Mouse (Mus musculus) MEL (cell line): ENCODE results near the gene Cfl1. TPM values are rescaled to one million over a fixed set of nuclear protein-coding genes. Genes with fewer than 3 reads are reported as not detected.

Experiments
- DNase-seq: peaks from one replicate; pipeline ENCODE4 v3.0.0; 2011; ENCODE audit warnings: low read depth, low spot score
- H3K27ac ChIP-seq: 2 replicates; pipeline ENCODE4 v1.5.1; 2012; ENCODE audit warnings: low read depth, mild to moderate bottlenecking, control low read depth, low read length, moderate library complexity; ENCODE audit not compliant: control insufficient read depth
- H3K27me3 ChIP-seq, 2 experiments: fragments of 150-350 bp in 1 of 2; sonication (generic) in 1 of 2; 2 replicates each; pipeline ENCODE4 v1.6.1; 2012; ENCODE audit warnings: low read length in 2 of 2, mild to moderate bottlenecking in 2 of 2, improper control_type of control experiment in 1 of 2, moderate library complexity in 1 of 2; ENCODE audit not compliant: insufficient read depth in 2 of 2, control insufficient read depth in 1 of 2
- H3K36me3 ChIP-seq, 2 experiments: 2 replicates each; pipeline ENCODE4 v1.6.1; 2012 to 2014; ENCODE audit warnings: low read length in 2 of 2, improper control_type of control experiment in 1 of 2, inconsistent platforms in 1 of 2, mild to moderate bottlenecking in 1 of 2; ENCODE audit not compliant: insufficient read depth in 2 of 2, control insufficient read depth in 1 of 2
- H3K4me1 ChIP-seq, 2 experiments: fragments of 150-350 bp in 1 of 2; sonication (generic) in 1 of 2; 2 replicates each; pipeline ENCODE4 v1.6.1; 2012; ENCODE audit warnings: low read length in 2 of 2, improper control_type of control experiment in 1 of 2, mild to moderate bottlenecking in 1 of 2; ENCODE audit not compliant: insufficient read depth in 2 of 2, control insufficient read depth in 1 of 2
- H3K4me3 ChIP-seq, 2 experiments: fragments of 150-350 bp in 1 of 2; sonication (generic) in 1 of 2; 2 replicates each; pipeline ENCODE4 v1.5.1; 2012; ENCODE audit warnings: low read depth in 2 of 2, low read length in 2 of 2, mild to moderate bottlenecking in 2 of 2, moderate library complexity in 2 of 2, control low read depth in 1 of 2, improper control_type of control experiment in 1 of 2; ENCODE audit not compliant: control insufficient read depth in 1 of 2, insufficient read depth in 1 of 2
- H3K79me2 ChIP-seq: 2 replicates; pipeline ENCODE4 v1.6.1; 2012; ENCODE audit warnings: mild to moderate bottlenecking, low read length, moderate library complexity; ENCODE audit not compliant: control insufficient read depth, poor library complexity, insufficient read depth
- H3K9ac ChIP-seq: 2 replicates; pipeline ENCODE4 v1.6.1; 2012; ENCODE audit warnings: low read depth, mild to moderate bottlenecking, control low read depth, low read length, moderate library complexity; ENCODE audit not compliant: control insufficient read depth, poor library complexity, severe bottlenecking
- H3K9me3 ChIP-seq: fragments of 150-350 bp; sonication (generic); replicated peaks from 2 replicates; pipeline ENCODE4 v1.6.1; 2012; ENCODE audit warnings: mild to moderate bottlenecking, low read length, improper control_type of control experiment, moderate library complexity; ENCODE audit not compliant: insufficient read depth
- BHLHE40 ChIP-seq: IDR thresholded peaks from 2 replicates; pipeline ENCODE4 v1.6.1; 2012; ENCODE audit warnings: low read depth, mild to moderate bottlenecking, inconsistent platforms, low read length, improper control_type of control experiment, borderline replicate concordance
- CHD1 ChIP-seq: IDR thresholded peaks from 2 replicates; pipeline ENCODE4 v1.6.1; 2012; ENCODE audit warnings: low read depth, mild to moderate bottlenecking, inconsistent platforms, low read length, improper control_type of control experiment
- CTCF ChIP-seq, 3 experiments: IDR thresholded peaks in 2 of 3; conservative IDR thresholded peaks in 1 of 3; 2 replicates each; pipeline ENCODE4 v1.5.1; 2011 to 2012; ENCODE audit warnings: low read length in 3 of 3, low read depth in 2 of 3, mild to moderate bottlenecking in 2 of 3, improper control_type of control experiment in 1 of 3, inconsistent platforms in 1 of 3, mixed read lengths in 1 of 3, moderate library complexity in 1 of 3; ENCODE audit not compliant: control insufficient read depth in 1 of 3, insufficient read depth in 1 of 3, poor library complexity in 1 of 3, severe bottlenecking in 1 of 3
- E2F4 ChIP-seq: IDR thresholded peaks from 2 replicates; pipeline ENCODE4 v1.6.1; 2011; ENCODE audit warnings: low read depth, low read length, improper control_type of control experiment, borderline replicate concordance
- ETS1 ChIP-seq: IDR thresholded peaks from 2 replicates; pipeline ENCODE4 v1.6.1; 2012; ENCODE audit warnings: low read depth, mild to moderate bottlenecking, inconsistent platforms, low read length, improper control_type of control experiment, moderate library complexity
- GABPA ChIP-seq: IDR thresholded peaks from 2 replicates; pipeline ENCODE4 v1.6.1; 2012; ENCODE audit warnings: low read depth, mild to moderate bottlenecking, inconsistent platforms, low read length, improper control_type of control experiment, moderate library complexity
- HCFC1 ChIP-seq: IDR thresholded peaks from 2 replicates; pipeline ENCODE4 v1.6.1; 2012; ENCODE audit warnings: low read depth, mild to moderate bottlenecking, inconsistent platforms, low read length, improper control_type of control experiment, moderate library complexity
- JUND ChIP-seq: IDR thresholded peaks from 2 replicates; pipeline ENCODE4 v1.6.1; 2011; ENCODE audit warnings: low read depth, mild to moderate bottlenecking, improper control_type of control experiment, low read length
- KAT2A ChIP-seq: conservative IDR thresholded peaks from 2 replicates; pipeline ENCODE4 v1.6.1; 2012; ENCODE audit warnings: low read depth, low read length, improper control_type of control experiment, inconsistent platforms
- MEF2A ChIP-seq: IDR thresholded peaks from 2 replicates; pipeline ENCODE4 v1.6.1; 2014; ENCODE audit warnings: low read depth, mild to moderate bottlenecking, inconsistent platforms, low read length, improper control_type of control experiment; ENCODE audit not compliant: poor library complexity, insufficient replicate concordance, severe bottlenecking; ENCODE audit errors: extremely low read depth
- MYB ChIP-seq: IDR thresholded peaks from 2 replicates; pipeline ENCODE4 v1.6.1; 2011; ENCODE audit warnings: mild to moderate bottlenecking, low read depth, low read length, improper control_type of control experiment
- MYC ChIP-seq: IDR thresholded peaks from 2 replicates; pipeline ENCODE4 v1.6.1; 2011; ENCODE audit warnings: low read depth, mild to moderate bottlenecking, low read length, improper control_type of control experiment, moderate library complexity
- RAD21 ChIP-seq: IDR thresholded peaks from 2 replicates; pipeline ENCODE4 v1.6.1; 2011; ENCODE audit warnings: mild to moderate bottlenecking, low read depth, low read length, improper control_type of control experiment
- SMC3 ChIP-seq: IDR thresholded peaks from 2 replicates; pipeline ENCODE4 v1.6.1; 2011; ENCODE audit warnings: low read depth, low read length, improper control_type of control experiment
- TBP ChIP-seq: IDR thresholded peaks from 2 replicates; pipeline ENCODE4 v1.8.0; 2011; ENCODE audit warnings: low read depth, low read length, improper control_type of control experiment
- UBTF ChIP-seq: IDR thresholded peaks from 2 replicates; pipeline ENCODE4 v1.6.1; 2012; ENCODE audit warnings: low read depth, mild to moderate bottlenecking, inconsistent platforms, low read length, improper control_type of control experiment, moderate library complexity, borderline replicate concordance; ENCODE audit not compliant: insufficient read depth
- USF1 ChIP-seq: IDR thresholded peaks from 2 replicates; pipeline ENCODE4 v1.6.1; 2014; ENCODE audit warnings: low read depth, mild to moderate bottlenecking, inconsistent platforms, low read length, improper control_type of control experiment, moderate library complexity
- ZKSCAN1 ChIP-seq: IDR thresholded peaks from 2 replicates; pipeline ENCODE4 v1.6.1; 2012; ENCODE audit warnings: low read depth, mild to moderate bottlenecking, inconsistent platforms, low read length, improper control_type of control experiment, moderate library complexity
- ZMIZ1 ChIP-seq: IDR thresholded peaks from 2 replicates; pipeline ENCODE4 v1.6.1; 2012; ENCODE audit warnings: low read depth, mild to moderate bottlenecking, inconsistent platforms, low read length, improper control_type of control experiment, moderate library complexity
- ZNF384 ChIP-seq: IDR thresholded peaks from 2 replicates; pipeline ENCODE4 v1.6.1; 2012; ENCODE audit warnings: low read depth, mild to moderate bottlenecking, inconsistent platforms, low read length, improper control_type of control experiment
- polyA plus RNA-seq, 2 experiments: library from polyadenylated mRNA; stranded (reverse) in 1 of 2; unstranded in 1 of 2; fragments of >175 nt in 1 of 2; fragments of >200 nt in 1 of 2; gene quantifications; 2 replicates each; pipeline versions ENCODE4 v1.2.1 to v1.2.4; 2012; ENCODE audit warnings: low replicate concordance in 2 of 2, low read depth in 1 of 2; ENCODE audit not compliant: insufficient read length in 2 of 2, insufficient read depth in 1 of 2, missing spikeins in 1 of 2
- total RNA-seq: library from RNA; depleted of rRNA; stranded (reverse); fragments of 300-350 nt; gene quantifications from 2 replicates; pipeline ENCODE4 v1.2.3, GENCODE M21; 2012

Cfl1 gene
- total and polyA plus RNA-seq, 3 experiments = 880 to 2,037 TPM; not detected in 1

GRCm38 (mm10) chr19:5477004-5477667 is 13.1 kb upstream of the Cfl1 start:
- TF ChIP-seq RAD21 = no peak
- TF ChIP-seq ZNF384 = no peak
- no peak for TF ChIP-seq CHD1
- no peak for TF ChIP-seq E2F4
- no peak for TF ChIP-seq UBTF
- no peak for TF ChIP-seq CTCF (IDR thresholded peaks at IDR 0.05 in 2 of 3, conservative IDR thresholded peaks at IDR 0.05 in 1 of 3; ENCODE audit: control insufficient read depth in 1 of 3, insufficient read depth in 1 of 3, low read depth in 2 of 3, low read length in 3 of 3, poor library complexity in 1 of 3, severe bottlenecking in 1 of 3)
- no peak for TF ChIP-seq JUND
- TF ChIP-seq HCFC1 = no peak
- no peak for TF ChIP-seq TBP
- no peak for TF ChIP-seq MYC
- no peak for TF ChIP-seq KAT2A
- no peak for TF ChIP-seq MEF2A
- no peak for TF ChIP-seq ZKSCAN1
- no peak for TF ChIP-seq SMC3
- no peak for TF ChIP-seq USF1
- TF ChIP-seq ETS1 = no peak
- no peak for TF ChIP-seq GABPA
- no peak for TF ChIP-seq ZMIZ1
- TF ChIP-seq BHLHE40 = no peak
- TF ChIP-seq MYB = no peak
- TF ChIP-seq, all 39 proteins: peak for 0
- Histone ChIP-seq H3K4me1 (peaks cover 0 to 5% of the 10 kb centered on the region in 2 experiments; a peak in 1 of 4 replicates), H3K9me3 (no peaks in the 10 kb centered on the region), H3K36me3 (peaks cover 0 to 4% of the 10 kb centered on the region in 2 experiments; a peak in 2 of 4 replicates), H3K27ac (no peak overlapping the region), H3K27me3 (no peaks in the 10 kb centered on the region), H3K4me3 (no peak overlapping the region), H3K79me2 (no peaks in the 10 kb centered on the region; the same call in 1 of the 2 replicates), H3K9ac (no peak overlapping the region)
- DNase-seq = no peak
